Mouse (Mus musculus) cerebellum, postnatal 10 days (tissue): ENCODE measurements around the gene Olfr378.

Experiments
- DNase-seq, 2 experiments: peaks; one replicate each; pipeline ENCODE4 v3.0.0; 2021; ENCODE audit warnings: mixed read lengths in 2 of 2

Gene Olfr378

GRCm38 (mm10) chr11:73428377-73428776 is at the start of gene Olfr378:
Gene Olfr378 (minus strand): TSS chr11:73428477.
- DNase-seq: no peak

- DNase-seq: no peak
These were observed 29.1 kb upstream of the Olfr378 start, which contains the start of gene Olfr380 for GRCm38 (mm10) chr11:73457408-73457807. Gene Olfr380 (minus strand): TSS chr11:73457508.

- DNase-seq: no peak
These were observed 28.8 kb downstream of the Olfr378 start, which contains the start of gene Olfr1 for GRCm38 (mm10) chr11:73399514-73399913. Gene Olfr1 (minus strand): TSS chr11:73399614.

- DNase-seq: no peak
These were observed 32.9 kb downstream of the Olfr378 start for GRCm38 (mm10) chr11:73395374-73395773.
